Mouse (Mus musculus) heart, postnatal 0 days (tissue): ENCODE data around the gene Spem1. TPM values are rescaled to one million over a fixed set of nuclear protein-coding genes. Genes with fewer than 3 reads are reported as not detected.

Experiments used
- ATAC-seq: fragments of 200-750 bp; cut with Nextera tagmentation; 2 replicates; pipeline ENCODE4 v1.8.0; 2017; ENCODE audit warnings: low read depth, moderate number of reproducible peaks, moderate library complexity; ENCODE audit not compliant: insufficient read depth
- DNase-seq: peaks from one replicate; pipeline ENCODE4 v3.0.0-alpha.2; 2016; ENCODE audit warnings: low spot score
- H3K27ac ChIP-seq: fragments of 300-500 bp; sonication (generic); 2 replicates; pipeline ENCODE4 v1.5.1; 2014; ENCODE audit warnings: low read depth, mild to moderate bottlenecking
- H3K27me3 ChIP-seq: fragments of 300-500 bp; sonication (generic); 2 replicates; pipeline ENCODE4 v1.6.1; 2014; ENCODE audit warnings: low read length, mixed read lengths; ENCODE audit not compliant: control insufficient read depth, insufficient read depth
- H3K36me3 ChIP-seq: fragments of 300-500 bp; sonication (generic); replicated peaks from 2 replicates; pipeline ENCODE4 v1.6.1; 2014; ENCODE audit warnings: low read length, mixed read lengths; ENCODE audit not compliant: control insufficient read depth, insufficient read depth
- H3K4me1 ChIP-seq: fragments of 300-500 bp; sonication (generic); 2 replicates; pipeline ENCODE4 v1.6.1; 2014; ENCODE audit warnings: antibody characterized with exemption; ENCODE audit not compliant: control insufficient read depth, insufficient read depth
- H3K4me2 ChIP-seq: fragments of 300-500 bp; sonication (generic); 2 replicates; pipeline ENCODE4 v1.6.1; 2014; ENCODE audit warnings: low read depth, mild to moderate bottlenecking, low read length, moderate library complexity
- H3K4me3 ChIP-seq: fragments of 300-500 bp; sonication (generic); 2 replicates; pipeline ENCODE4 v1.5.1; 2014; ENCODE audit warnings: low read depth, low read length
- H3K9ac ChIP-seq: fragments of 300-500 bp; sonication (generic); replicated peaks from 2 replicates; pipeline ENCODE4 v1.6.1; 2014; ENCODE audit warnings: low read depth, low read length, mixed read lengths
- H3K9me3 ChIP-seq: fragments of 300-500 bp; sonication (generic); replicated peaks from 2 replicates; pipeline ENCODE4 v1.6.1; 2016; ENCODE audit warnings: low read length; ENCODE audit not compliant: control insufficient read depth
- CTCF ChIP-seq: IDR thresholded peaks from 2 replicates; pipeline ENCODE4 v1.5.1; 2016; ENCODE audit warnings: antibody characterized with exemption, control low read depth, low read depth
- EP300 ChIP-seq: IDR thresholded peaks from 2 replicates; pipeline ENCODE4 v1.6.1; 2016; ENCODE audit warnings: antibody characterized with exemption, low read depth
- WGBS: fragments of 180-500 bp; shearing (Covaris S2); extraction: QIAGEN DNeasy Blood & Tissue Kit; methylation state at CpG from one replicate; pipeline ENCODE4 v1.1.7; 2014; 5-methylcytosine and 5-hydroxymethylcytosine counted together
- polyA plus RNA-seq: library from polyadenylated mRNA; unstranded; fragments of >200 nt; fragmentation: Nextera tagmentation; extraction: Ambion mirVana; gene quantifications from 2 replicates; pipeline ENCODE4 v1.2.1, GENCODE M21; 2015
- total RNA-seq: library from RNA; depleted of rRNA; stranded (reverse); fragments of >200 nt; gene quantifications from 2 replicates; pipeline ENCODE4 v1.2.3, GENCODE M21; 2014; ENCODE audit warnings: low replicate concordance

Spem1 gene
- total and polyA plus RNA-seq, 2 experiments from 2014 or later, result not detected

DNA sequence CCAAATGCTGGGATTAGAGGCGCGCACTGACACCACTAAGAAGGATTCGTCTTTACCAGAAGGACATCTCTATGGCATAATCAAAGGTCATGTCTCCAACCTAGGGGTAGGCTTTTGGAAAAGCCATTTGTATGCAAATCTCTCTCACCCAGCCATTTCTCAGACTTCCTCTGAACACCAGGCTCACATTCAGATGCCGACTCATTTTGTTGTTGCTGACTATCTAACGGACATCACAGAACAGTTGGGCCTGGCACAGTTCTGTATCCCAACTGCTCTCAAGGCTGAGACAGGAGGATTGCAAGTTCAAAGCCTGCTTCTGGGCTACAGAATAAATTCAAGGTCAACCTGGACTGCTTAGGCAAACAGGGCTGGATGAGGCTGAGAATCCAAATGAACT, 34.7 kb downstream of the Spem1 start:
- WGBS, result 86% methylated on average over 5 of the region's 5 CpGs
- no peak overlapping the region for H3K4me3 ChIP-seq
- no peak for ATAC-seq

DNA sequence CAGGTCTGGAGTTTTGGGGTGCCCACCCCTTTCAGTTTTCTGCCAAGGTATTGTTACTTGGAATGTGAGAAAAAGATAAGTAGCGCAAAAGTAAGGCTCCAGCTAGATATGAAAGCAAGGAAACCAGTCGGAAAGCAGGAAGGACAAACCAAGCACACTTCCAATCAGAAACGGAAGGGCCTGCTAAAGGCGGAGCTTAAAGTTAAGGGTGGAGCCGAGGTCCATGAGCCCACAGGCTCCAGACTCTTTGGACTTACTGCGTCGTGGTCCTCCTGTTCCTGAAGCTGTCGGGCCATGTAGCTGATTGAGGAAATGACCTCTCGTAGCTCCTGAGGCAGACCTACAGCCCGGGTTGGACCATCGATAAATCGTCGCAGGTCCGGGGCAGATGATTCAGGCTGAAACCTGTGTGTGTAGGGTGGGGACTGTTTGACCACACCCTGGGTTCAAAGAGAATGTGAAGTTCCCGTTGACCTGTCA, 37.1 kb downstream of the Spem1 start:
- no peak for TF ChIP-seq CTCF
- TF ChIP-seq EP300, result peak; percentile 27; the same call in 1 of the 2 replicates
- Histone ChIP-seq H3K27me3 (no peaks in the 10 kb centered on the region), H3K4me3 (peak overlapping the region; percentile 25), H3K9ac (no peak overlapping the region), H3K9me3 (no peaks in the 10 kb centered on the region), H3K4me1 (peaks cover 6% of the 10 kb centered on the region; the same call in 1 of the 2 replicates), H3K27ac (0 out of 2 replicates have a peak overlapping the region, but pooled peaks have one; percentile 39), H3K36me3 (no peaks in the 10 kb centered on the region), H3K4me2 (peak overlapping the region; percentile 53)
- ATAC-seq, result peak; percentile 73
- 18% methylated on average over 15 of the region's 15 CpGs for WGBS
- peak; percentile 47 for DNase-seq

More for the DNA sequence above, 34.7 kb downstream of the Spem1 start:
- TF ChIP-seq CTCF (no peak), EP300 (no peak)
- H3K9ac ChIP-seq, result no peak overlapping the region
- DNase-seq, result no peak
- no peaks in the 10 kb centered on the region for H3K36me3 ChIP-seq
- H3K4me2 ChIP-seq, result no peak overlapping the region
- H3K27ac ChIP-seq, result no peak overlapping the region
- no peaks in the 10 kb centered on the region for H3K27me3 ChIP-seq
- H3K9me3 ChIP-seq, result no peaks in the 10 kb centered on the region
- H3K4me1 ChIP-seq, result peaks cover 6% of the 10 kb centered on the region; the same call in 1 of the 2 replicates

DNA sequence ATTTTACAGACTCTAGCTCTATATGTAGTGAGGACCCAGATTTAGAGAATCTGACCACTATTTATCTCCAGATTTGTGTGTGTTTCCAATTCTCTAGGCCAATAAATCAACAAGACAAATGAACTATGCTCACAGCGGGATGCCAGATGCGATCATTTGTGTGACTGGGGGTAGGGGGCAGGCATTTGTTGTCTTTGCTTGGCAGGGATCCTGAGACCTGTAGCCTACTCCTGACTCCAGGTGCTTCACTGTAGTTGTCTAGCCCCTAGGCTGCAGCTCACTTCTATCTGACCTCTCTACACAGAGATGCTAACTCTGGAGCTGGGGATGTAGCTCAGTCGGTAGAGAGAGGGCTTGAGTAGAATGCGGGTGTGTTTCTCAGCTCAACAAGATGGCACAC, 40.2 kb downstream of the Spem1 start:
- H3K4me2 ChIP-seq, result no peak overlapping the region
- WGBS, result 38% methylated on average over 4 of the region's 4 CpGs
- no peaks in the 10 kb centered on the region for H3K27me3 ChIP-seq
- H3K9me3 ChIP-seq, result no peaks in the 10 kb centered on the region
- H3K4me1 ChIP-seq, result 0 out of 2 replicates have a peak, but pooled peaks cover 6% of the 10 kb centered on the region
- DNase-seq (no peak), ATAC-seq (no peak)
- no peak overlapping the region for H3K27ac ChIP-seq
- peaks cover 4% of the 10 kb centered on the region for H3K36me3 ChIP-seq
- no peak overlapping the region for H3K9ac ChIP-seq
- no peak overlapping the region for H3K4me3 ChIP-seq
- no peak for TF ChIP-seq EP300
- TF ChIP-seq CTCF, result no peak

DNA sequence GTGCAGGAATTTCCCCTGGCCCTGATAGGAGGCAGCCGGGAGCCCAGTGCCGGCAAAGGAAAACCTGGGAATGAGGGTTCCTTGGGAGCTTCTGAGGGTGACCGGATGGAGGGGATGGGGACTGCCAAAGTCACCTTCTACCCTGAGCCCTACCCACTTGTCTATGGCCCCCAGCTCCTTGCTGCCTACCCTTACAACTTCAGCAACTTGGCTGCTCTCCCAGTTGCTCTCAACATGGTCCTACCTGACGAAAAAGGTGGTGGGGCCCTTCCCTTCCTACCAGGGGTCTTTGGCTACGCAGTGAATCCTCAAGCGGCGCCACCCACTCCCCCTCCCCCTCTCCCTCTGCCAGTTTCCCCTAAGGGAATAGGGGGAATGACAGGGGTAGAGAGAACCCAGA, 43.0 kb downstream of the Spem1 start:
- TF ChIP-seq CTCF, result no peak
- TF ChIP-seq EP300, result no peak
- Histone ChIP-seq H3K27ac (no peak overlapping the region), H3K4me2 (no peak overlapping the region), H3K4me3 (no peak overlapping the region), H3K9me3 (no peaks in the 10 kb centered on the region), H3K4me1 (0 out of 2 replicates have a peak, but pooled peaks cover 3% of the 10 kb centered on the region), H3K36me3 (peaks cover 18% of the 10 kb centered on the region), H3K27me3 (no peaks in the 10 kb centered on the region), H3K9ac (no peak overlapping the region)
- ATAC-seq (peak; percentile 24; the same call in 1 of the 2 replicates), DNase-seq (no peak)
- WGBS, result 60% methylated on average over 7 of the region's 7 CpGs

DNA sequence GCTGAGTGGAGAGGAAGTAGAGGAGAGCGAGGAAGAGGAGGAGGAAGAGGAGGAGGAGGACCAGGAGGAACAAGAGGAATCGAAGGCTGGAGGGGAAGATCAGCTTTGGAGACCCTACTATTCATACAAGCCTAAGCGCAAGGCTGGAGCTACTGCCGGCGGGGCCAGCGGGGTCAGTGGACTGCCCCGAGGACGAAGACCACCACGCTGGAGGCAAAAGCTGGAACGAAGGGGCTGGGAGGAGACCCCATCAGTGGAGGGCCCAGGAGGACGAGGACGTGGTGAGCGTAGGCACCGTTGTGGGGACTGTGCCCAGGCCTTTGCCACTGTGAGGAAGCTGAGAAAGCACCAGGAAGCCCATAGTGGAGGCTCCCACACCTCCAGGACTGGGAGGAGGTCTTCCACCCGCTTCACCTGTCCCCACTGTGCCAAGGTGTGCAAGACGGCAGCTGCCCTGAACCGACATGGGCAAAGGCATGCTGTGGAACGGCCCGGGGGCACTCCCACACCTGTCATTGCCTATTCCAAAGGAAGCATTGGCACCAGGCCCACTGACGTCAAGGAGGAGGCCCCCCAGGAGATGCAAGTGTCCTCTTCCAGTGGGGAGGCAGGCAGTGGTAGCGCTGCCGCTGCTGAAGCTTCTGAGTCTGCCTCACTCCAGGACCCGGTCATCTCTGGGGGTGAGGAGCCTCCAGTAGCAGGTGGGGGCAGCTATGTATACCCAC, 43.6 kb downstream of the Spem1 start:
- no peak for ATAC-seq
- TF ChIP-seq CTCF, result no peak
- no peak for TF ChIP-seq EP300
- Histone ChIP-seq H3K4me2 (no peak overlapping the region), H3K27ac (no peak overlapping the region), H3K36me3 (peaks cover 18% of the 10 kb centered on the region), H3K4me3 (no peak overlapping the region), H3K9ac (no peak overlapping the region), H3K27me3 (no peaks in the 10 kb centered on the region), H3K9me3 (no peaks in the 10 kb centered on the region), H3K4me1 (0 out of 2 replicates have a peak, but pooled peaks cover 3% of the 10 kb centered on the region)
- WGBS, result 59% methylated on average over 23 of the region's 23 CpGs
- no peak for DNase-seq
